ENCODE assay signal across 9 mouse cellular contexts in genomic region chr15:99614753-99615152, GRCm38 (mm10). TPM values are rescaled to one million over a fixed set of nuclear protein-coding genes. Genes with fewer than 3 reads are reported as not detected.
DNase-seq lines count a peak whose midpoint lies in the region; ATAC-seq and TF ChIP-seq lines count a peak whose summit lies in the region.
"Had no signal": no experiment of that assay in that cellular context is flagged by ENCODE, and none has a peak within 500 bp of the region (broad histone marks: within the 10 kb centered on the region; RNA-seq: fewer than 3 reads in every experiment).

No protein-coding gene starts in this region.

- 0 out of 2 replicates have a peak overlapping the region, but pooled peaks have one; percentile 3 for H3K4me2 ChIP-seq in kidney, embryonic 16.5 days (replicated peaks; ENCODE audit: low read depth, low read length)
- H3K4me2 ChIP-seq in embryonic facial prominence, embryonic 12.5 days (replicated peaks): 0 out of 2 replicates have a peak overlapping the region, but pooled peaks have one; percentile 3
- peak overlapping the region; percentile 48 for H3K4me2 ChIP-seq in heart, embryonic 16.5 days (ENCODE audit: low read depth, low read length)
- no peak overlapping the region; the same call in 1 of the 2 replicates for H3K4me2 ChIP-seq in midbrain, embryonic 12.5 days (replicated peaks)

- H3K27ac ChIP-seq in kidney, embryonic 16.5 days (ENCODE audit: low read length): no peak overlapping the region
- H3K27ac ChIP-seq in embryonic facial prominence, embryonic 12.5 days: no peak overlapping the region
- no peak overlapping the region for H3K27ac ChIP-seq in heart, embryonic 16.5 days (ENCODE audit: low read length)
- 0 out of 2 replicates have a peak overlapping the region, but pooled peaks have one; percentile 0 for H3K27ac ChIP-seq in midbrain, embryonic 12.5 days (replicated peaks)
- no peak overlapping the region for H3K27ac ChIP-seq in cerebellum, adult 2 months (ENCODE audit: insufficient read depth, low read length)

- peaks cover 14% of the 10 kb centered on the region for H3K4me1 ChIP-seq in kidney, embryonic 16.5 days (ENCODE audit: insufficient read depth, low read length)
- H3K4me1 ChIP-seq in embryonic facial prominence, embryonic 12.5 days: peaks cover 21% of the 10 kb centered on the region
- peaks cover 11% of the 10 kb centered on the region for H3K4me1 ChIP-seq in heart, embryonic 16.5 days (ENCODE audit: control insufficient read depth, insufficient read depth, low read length)
- H3K4me1 ChIP-seq in midbrain, embryonic 12.5 days: peaks cover 23% of the 10 kb centered on the region
- peaks cover 32% of the 10 kb centered on the region for H3K4me1 ChIP-seq in cerebellum, adult 2 months (ENCODE audit: control insufficient read depth, insufficient read depth, low read length)

- H3K36me3 ChIP-seq in kidney, embryonic 16.5 days (ENCODE audit: insufficient read depth, low read length): peaks cover 2% of the 10 kb centered on the region; the same call in 1 of the 2 replicates
- peaks cover 5% of the 10 kb centered on the region; the same call in 1 of the 2 replicates for H3K36me3 ChIP-seq in embryonic facial prominence, embryonic 12.5 days
- H3K36me3 ChIP-seq in heart, embryonic 16.5 days (ENCODE audit: control insufficient read depth, insufficient read depth): no peaks in the 10 kb centered on the region
- peaks cover 6% of the 10 kb centered on the region; the same call in 1 of the 2 replicates for H3K36me3 ChIP-seq in midbrain, embryonic 12.5 days

- no peaks in the 10 kb centered on the region for H3K9me3 ChIP-seq in kidney, embryonic 16.5 days (ENCODE audit: low read length)
- H3K9me3 ChIP-seq in embryonic facial prominence, embryonic 12.5 days: 0 out of 2 replicates have a peak, but pooled peaks cover 3% of the 10 kb centered on the region
- no peaks in the 10 kb centered on the region for H3K9me3 ChIP-seq in heart, embryonic 16.5 days (replicated peaks; ENCODE audit: control insufficient read depth, low read length)
- no peaks in the 10 kb centered on the region for H3K9me3 ChIP-seq in midbrain, embryonic 12.5 days

- 0 out of 2 replicates have a peak overlapping the region, but pooled peaks have one; percentile 16 for H3K9ac ChIP-seq in kidney, embryonic 16.5 days (replicated peaks; ENCODE audit: low read length)
- H3K9ac ChIP-seq in embryonic facial prominence, embryonic 12.5 days: no peak overlapping the region
- H3K9ac ChIP-seq in heart, embryonic 16.5 days (ENCODE audit: low read length): no peak overlapping the region; the same call in 1 of the 2 replicates
- H3K9ac ChIP-seq in midbrain, embryonic 12.5 days (replicated peaks): no peak overlapping the region

- DNase-seq in kidney, adult 18-20 months: no peak
- no peak for DNase-seq in ovary, postnatal 36 days (ENCODE audit: low spot score)
- no peak for DNase-seq in cerebellum, adult 2 months

- TF ChIP-seq CTCF in cerebellum, adult 2 months (IDR thresholded peaks at IDR 0.05; ENCODE audit: borderline replicate concordance, insufficient read depth, low read depth, low read length): no peak

- ATAC-seq in kidney, embryonic 16.5 days (ENCODE audit: low FRiP score, low TSS enrichment): peak; percentile 65
- no peak for ATAC-seq in embryonic facial prominence, embryonic 12.5 days (ENCODE audit: insufficient number of reproducible peaks, insufficient read depth, low FRiP score, low TSS enrichment)
- ATAC-seq in heart, embryonic 16.5 days (replicated peaks; ENCODE audit: extremely low read depth, insufficient read depth, low FRiP score): peak; percentile 75
- no peak for ATAC-seq in midbrain, embryonic 12.5 days (ENCODE audit: low FRiP score, low read depth)
- no peak for ATAC-seq in activated CD4-positive, CD25-positive, alpha-beta regulatory T cell, adult 4 months

- H3K27me3 ChIP-seq in kidney, embryonic 16.5 days (ENCODE audit: insufficient read depth, low read length): 0 out of 2 replicates have a peak, but pooled peaks cover 6% of the 10 kb centered on the region
- peaks cover 26% of the 10 kb centered on the region for H3K27me3 ChIP-seq in embryonic facial prominence, embryonic 12.5 days
- H3K27me3 ChIP-seq in heart, embryonic 16.5 days (ENCODE audit: control insufficient read depth, insufficient read depth, low read length): peaks cover 13% of the 10 kb centered on the region
- H3K27me3 ChIP-seq in midbrain, embryonic 12.5 days: peaks cover 16% of the 10 kb centered on the region
- no peaks in the 10 kb centered on the region for H3K27me3 ChIP-seq in cerebellum, adult 2 months (ENCODE audit: control insufficient read depth, insufficient read depth, low read length)

- H3K4me3 ChIP-seq in kidney, embryonic 16.5 days (ENCODE audit: low read length): no peak overlapping the region
- H3K4me3 ChIP-seq in embryonic facial prominence, embryonic 12.5 days: no peak overlapping the region
- 0 out of 2 replicates have a peak overlapping the region, but pooled peaks have one; percentile 8 for H3K4me3 ChIP-seq in heart, embryonic 16.5 days (ENCODE audit: low read length)
- H3K4me3 ChIP-seq in midbrain, embryonic 12.5 days: no peak overlapping the region
- no peak overlapping the region for H3K4me3 ChIP-seq in cerebellum, adult 2 months (replicated peaks; ENCODE audit: insufficient read depth, low read depth, low read length)

- WGBS in kidney, embryonic 16.5 days: 4% methylated on average over 12 of the region's 12 CpGs
- 5% methylated on average over 12 of the region's 12 CpGs for WGBS in embryonic facial prominence, embryonic 12.5 days
- 1% methylated on average over 12 of the region's 12 CpGs for WGBS in heart, embryonic 16.5 days
- WGBS in midbrain, embryonic 12.5 days: 3% methylated on average over 12 of the region's 12 CpGs
- WGBS in cerebellum, adult 2 months: 20% methylated on average over 12 of the region's 12 CpGs

- no peak for TF ChIP-seq POLR2A in cerebellum, adult 2 months (IDR thresholded peaks at IDR 0.05; ENCODE audit: borderline replicate concordance, insufficient read depth, low read length)

RNA-seq across cellular contexts. Expression of gene Aqp6, which starts 13.6 kb away (rescaled TPM):
- 0.10 TPM in 1 of 2 replicates, not detected in the other for polyA plus RNA-seq in kidney, embryonic 16.5 days (2015; fragmentation: Nextera tagmentation; extraction: Ambion mirVana)
- polyA plus RNA-seq in embryonic facial prominence, embryonic 12.5 days (2016; fragmentation: Nextera tagmentation; extraction: Ambion mirVana): 0.08 TPM in 1 of 2 replicates, not detected in the other
- not detected in 2 replicates for polyA plus RNA-seq in heart, embryonic 16.5 days (2015; fragmentation: Nextera tagmentation; extraction: Ambion mirVana)
- polyA plus RNA-seq in midbrain, embryonic 12.5 days (2016; fragmentation: Nextera tagmentation; extraction: Ambion mirVana): 0.20 TPM in 1 of 2 replicates, not detected in the other
- polyA plus RNA-seq in activated CD4-positive, CD25-positive, alpha-beta regulatory T cell, adult 4 months (2017; shearing (Covaris generic)): not detected
- 29.0 and 38.4 TPM in 2 replicates for polyA plus RNA-seq in cerebellum, adult 2 months (2012; rRNA removed)
- polyA plus RNA-seq: testis, adult 2 months had no signal

RNA-seq across cellular contexts. Expression of gene Aqp5, which starts 24.2 kb away (rescaled TPM):
- 3.7 and 5.0 TPM in 2 replicates for polyA plus RNA-seq in kidney, embryonic 16.5 days (2015; fragmentation: Nextera tagmentation; extraction: Ambion mirVana)
- polyA plus RNA-seq in embryonic facial prominence, embryonic 12.5 days (2016; fragmentation: Nextera tagmentation; extraction: Ambion mirVana): 0.33 TPM in 1 of 2 replicates, not detected in the other
- 1.0 and 1.3 TPM in 2 replicates for polyA plus RNA-seq in heart, embryonic 16.5 days (2015; fragmentation: Nextera tagmentation; extraction: Ambion mirVana)
- 0.50 and 1.0 TPM in 2 replicates for polyA plus RNA-seq in midbrain, embryonic 12.5 days (2016; fragmentation: Nextera tagmentation; extraction: Ambion mirVana)
- not detected for polyA plus RNA-seq in activated CD4-positive, CD25-positive, alpha-beta regulatory T cell, adult 4 months (2017; shearing (Covaris generic))
- polyA plus RNA-seq in cerebellum, adult 2 months (2012; rRNA removed): 0.36 and 0.56 TPM in 2 replicates

RNA-seq across cellular contexts. Expression of gene Aqp2, which starts 35.9 kb away (rescaled TPM):
- polyA plus RNA-seq in kidney, embryonic 16.5 days (2015; fragmentation: Nextera tagmentation; extraction: Ambion mirVana): 109 and 159 TPM in 2 replicates
- polyA plus RNA-seq in embryonic facial prominence, embryonic 12.5 days (2016; fragmentation: Nextera tagmentation; extraction: Ambion mirVana): not detected in 2 replicates
- polyA plus RNA-seq in heart, embryonic 16.5 days (2015; fragmentation: Nextera tagmentation; extraction: Ambion mirVana): 0.09 TPM in 1 of 2 replicates, not detected in the other
- not detected in 2 replicates for polyA plus RNA-seq in midbrain, embryonic 12.5 days (2016; fragmentation: Nextera tagmentation; extraction: Ambion mirVana)
- not detected for polyA plus RNA-seq in activated CD4-positive, CD25-positive, alpha-beta regulatory T cell, adult 4 months (2017; shearing (Covaris generic))
- polyA plus RNA-seq in cerebellum, adult 2 months (2012; rRNA removed): 0.23 and 0.43 TPM in 2 replicates

RNA-seq across cellular contexts. Expression of gene Racgap1, which starts 36.7 kb away (rescaled TPM):
- polyA plus RNA-seq in kidney, embryonic 16.5 days (2015; fragmentation: Nextera tagmentation; extraction: Ambion mirVana): 143 and 157 TPM in 2 replicates
- 136 and 149 TPM in 2 replicates for polyA plus RNA-seq in embryonic facial prominence, embryonic 12.5 days (2016; fragmentation: Nextera tagmentation; extraction: Ambion mirVana)
- 129 and 134 TPM in 2 replicates for polyA plus RNA-seq in heart, embryonic 16.5 days (2015; fragmentation: Nextera tagmentation; extraction: Ambion mirVana)
- polyA plus RNA-seq in midbrain, embryonic 12.5 days (2016; fragmentation: Nextera tagmentation; extraction: Ambion mirVana): 223 TPM in 2 replicates
- polyA plus RNA-seq in activated CD4-positive, CD25-positive, alpha-beta regulatory T cell, adult 4 months (2017; shearing (Covaris generic)): 10 to 100 TPM; 33.2 to 33.3 TPM
- polyA plus RNA-seq in cerebellum, adult 2 months (2012; rRNA removed): 15.5 and 15.6 TPM in 2 replicates

RNA-seq across cellular contexts. Expression of gene Asic1, which starts 55.4 kb away (rescaled TPM):
- 1.7 TPM in 2 replicates for polyA plus RNA-seq in kidney, embryonic 16.5 days (2015; fragmentation: Nextera tagmentation; extraction: Ambion mirVana)
- 6.2 and 6.7 TPM in 2 replicates for polyA plus RNA-seq in embryonic facial prominence, embryonic 12.5 days (2016; fragmentation: Nextera tagmentation; extraction: Ambion mirVana)
- 1.6 TPM in 2 replicates for polyA plus RNA-seq in heart, embryonic 16.5 days (2015; fragmentation: Nextera tagmentation; extraction: Ambion mirVana)
- polyA plus RNA-seq in midbrain, embryonic 12.5 days (2016; fragmentation: Nextera tagmentation; extraction: Ambion mirVana): 36.0 and 43.7 TPM in 2 replicates
- polyA plus RNA-seq in activated CD4-positive, CD25-positive, alpha-beta regulatory T cell, adult 4 months (2017; shearing (Covaris generic)): under 1 TPM; 0.22 to 0.32 TPM
- polyA plus RNA-seq in cerebellum, adult 2 months (2012; rRNA removed): 102 and 104 TPM in 2 replicates

Comparison
In these comparisons a context has a peak if more than half of its experiments do, and no peak if none do; other contexts are left out.
1. ATAC-seq: peak in kidney, embryonic 16.5 days (single experiment) and heart, embryonic 16.5 days (single experiment); none in embryonic facial prominence, embryonic 12.5 days (single experiment), midbrain, embryonic 12.5 days (single experiment) and activated CD4-positive, CD25-positive, alpha-beta regulatory T cell, adult 4 months (single experiment).
2. RNA of gene Aqp6, which starts 13.6 kb away (polyA plus RNA-seq): 29.0 to 38.4 TPM in cerebellum, adult 2 months; 0.20 TPM in midbrain, embryonic 12.5 days, 0.08 TPM in embryonic facial prominence, embryonic 12.5 days, 0.10 TPM in kidney, embryonic 16.5 days, not detected in heart, embryonic 16.5 days and not detected in activated CD4-positive, CD25-positive, alpha-beta regulatory T cell, adult 4 months; every median in the first group is over 10 times any median in the second.
3. RNA of gene Aqp2, which starts 35.9 kb away (polyA plus RNA-seq): 109 to 159 TPM in kidney, embryonic 16.5 days; 0.23 to 0.43 TPM in cerebellum, adult 2 months, 0.09 TPM in heart, embryonic 16.5 days, not detected in embryonic facial prominence, embryonic 12.5 days, not detected in midbrain, embryonic 12.5 days and not detected in activated CD4-positive, CD25-positive, alpha-beta regulatory T cell, adult 4 months; every median in the first group is over 10 times any median in the second.